Mouse (Mus musculus): ENCODE results near the gene Itgb6. TPM values are rescaled to one million over a fixed set of nuclear protein-coding genes. Genes with fewer than 3 reads are reported as not detected.
A peak's percentile ranks its signal among the peaks of the same experiment; 100 is the strongest.

Itgb6 gene
- polyA plus RNA-seq, 1 experiment, result 17.2 TPM

DNA sequence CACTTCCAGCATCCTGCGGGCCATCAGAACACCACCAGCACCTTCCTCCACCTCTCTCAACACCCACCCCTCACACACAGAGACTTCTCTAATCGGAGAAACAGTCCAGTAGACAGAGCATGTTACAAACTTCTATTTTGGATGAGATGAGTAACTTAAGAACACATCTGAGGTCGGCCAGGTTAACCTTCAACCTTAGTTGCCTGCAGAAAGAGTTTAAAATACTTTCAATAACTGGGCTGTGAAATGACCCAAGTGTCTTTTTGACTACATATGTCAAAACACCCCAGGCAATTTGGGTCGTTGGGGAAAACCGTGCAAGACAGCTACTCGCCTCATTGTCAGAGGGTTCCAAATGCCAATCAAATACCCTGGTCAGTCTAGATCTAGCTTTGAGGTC, 10.0 kb downstream of the Itgb6 start:
- DNase-seq (ENCODE audit: low spot score), result no peak

DNA sequence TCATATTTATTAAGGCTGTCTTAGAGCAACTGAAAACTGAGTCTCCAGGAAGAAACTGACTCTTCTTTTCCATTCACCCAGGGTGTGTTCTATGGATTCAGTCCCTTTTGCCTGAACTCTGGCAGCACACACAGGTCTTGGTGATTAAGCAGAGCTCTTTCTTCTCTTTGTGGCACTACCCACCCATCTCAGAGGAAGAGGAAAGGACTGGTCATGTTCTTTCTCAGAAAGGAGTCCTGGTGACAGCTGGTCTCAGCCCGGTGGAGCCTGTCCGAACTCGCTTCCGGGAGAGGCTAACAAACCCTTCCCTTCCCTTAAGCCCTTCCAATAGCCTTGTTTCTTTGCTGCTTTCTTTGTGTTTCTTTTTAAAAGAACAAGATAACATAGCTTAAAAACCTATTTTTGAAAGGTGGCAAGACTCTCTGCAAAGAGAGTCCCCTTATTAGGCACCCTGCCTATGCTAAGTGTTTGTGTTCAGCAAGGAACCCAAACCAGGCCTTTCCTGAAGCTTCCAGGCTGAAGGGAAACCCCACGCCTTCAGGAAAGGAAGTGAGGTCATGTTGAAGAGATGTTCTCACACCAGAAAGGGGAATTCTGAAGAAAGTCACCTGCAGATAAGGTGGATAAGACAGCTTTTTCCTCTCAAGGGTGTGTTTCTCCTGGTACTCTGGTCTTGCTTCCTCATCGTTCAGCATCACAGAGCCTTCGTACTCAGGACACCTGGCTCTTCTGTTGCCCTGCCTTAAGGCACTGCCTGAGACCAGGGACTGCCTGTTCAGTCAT, 11.2 kb downstream of the Itgb6 start:
- DNase-seq (ENCODE audit: low spot score), result no peak

DNA sequence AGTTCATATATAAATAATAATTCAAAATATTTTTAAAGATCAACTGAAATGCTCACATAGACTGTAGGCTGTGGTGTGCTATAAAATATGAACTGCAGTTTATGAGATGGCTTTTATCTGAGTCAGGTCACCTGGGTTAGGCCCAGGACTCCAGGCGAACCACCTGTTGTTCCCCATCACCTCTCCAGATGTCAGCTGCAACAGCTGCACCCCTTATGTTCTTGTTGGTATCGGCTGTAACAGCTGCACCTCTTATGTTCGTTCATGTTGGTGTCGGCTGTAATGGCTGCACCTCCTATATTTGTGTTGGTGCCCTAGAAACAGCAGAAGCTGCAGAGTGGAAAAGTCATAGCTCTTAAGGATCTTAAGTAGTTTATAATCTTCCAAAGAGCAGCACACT, 12.1 kb downstream of the Itgb6 start:
- no peak for DNase-seq (ENCODE audit: low spot score)

DNA sequence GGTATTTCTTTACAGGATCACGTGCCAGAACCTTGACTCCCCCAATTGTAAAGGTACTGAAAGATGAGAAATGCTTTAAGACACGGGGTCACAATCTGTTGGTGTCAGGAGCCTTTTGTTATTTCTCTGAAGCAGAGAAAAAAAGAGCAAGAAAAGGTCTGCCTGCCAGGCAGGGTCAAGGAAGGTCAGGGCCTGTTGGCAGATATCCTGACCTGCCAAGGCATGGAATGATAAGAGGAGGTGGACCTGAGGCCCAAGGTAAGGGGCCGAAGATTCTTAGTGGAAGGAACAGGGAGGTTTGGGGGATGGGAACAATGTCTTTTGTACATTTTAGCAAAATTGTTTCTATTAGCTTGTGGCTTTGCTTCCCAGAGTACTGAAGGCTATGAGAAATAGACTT, 13.8 kb downstream of the Itgb6 start:
- DNase-seq (ENCODE audit: low spot score), result no peak

DNA sequence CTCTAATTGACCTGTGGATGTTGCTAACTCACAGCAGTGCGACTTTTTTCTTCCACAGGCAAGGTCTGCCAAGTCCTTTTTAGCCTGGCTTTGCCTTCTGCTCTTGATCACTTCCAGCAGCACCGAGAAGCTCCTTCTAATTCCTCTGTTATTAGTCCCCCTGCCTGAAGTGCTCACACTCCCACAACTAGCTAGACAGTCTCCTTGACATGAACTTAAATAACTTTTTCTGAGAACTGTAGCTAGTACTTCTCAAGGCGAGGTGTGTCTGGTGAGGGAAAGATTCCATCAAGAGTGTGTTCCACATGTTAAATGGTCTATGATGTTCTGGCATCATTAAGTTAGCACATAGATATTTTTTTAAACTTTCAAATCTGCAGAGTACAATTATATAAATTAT, 15.6 kb downstream of the Itgb6 start:
- no peak for DNase-seq (ENCODE audit: low spot score)

DNA sequence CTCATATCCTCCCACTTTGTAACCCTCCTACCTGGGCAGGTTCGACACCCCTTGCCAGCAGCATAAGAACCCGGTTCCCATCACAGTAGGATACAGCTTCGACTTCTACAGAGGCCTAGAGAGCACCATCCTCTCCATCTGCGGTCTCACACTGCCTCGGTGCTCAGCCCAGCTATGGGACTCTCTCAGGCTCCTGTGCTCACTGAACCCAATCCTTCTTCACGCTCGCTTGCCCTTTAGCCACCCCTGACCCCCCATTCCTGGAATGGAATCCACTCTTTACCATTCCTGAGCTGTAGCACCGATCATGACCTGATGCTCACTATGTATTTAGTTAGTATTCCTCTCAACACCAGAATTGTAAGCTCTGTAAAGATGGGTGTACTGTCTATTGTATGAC, 17.0 kb downstream of the Itgb6 start:
- DNase-seq (ENCODE audit: low spot score), result no peak

DNA sequence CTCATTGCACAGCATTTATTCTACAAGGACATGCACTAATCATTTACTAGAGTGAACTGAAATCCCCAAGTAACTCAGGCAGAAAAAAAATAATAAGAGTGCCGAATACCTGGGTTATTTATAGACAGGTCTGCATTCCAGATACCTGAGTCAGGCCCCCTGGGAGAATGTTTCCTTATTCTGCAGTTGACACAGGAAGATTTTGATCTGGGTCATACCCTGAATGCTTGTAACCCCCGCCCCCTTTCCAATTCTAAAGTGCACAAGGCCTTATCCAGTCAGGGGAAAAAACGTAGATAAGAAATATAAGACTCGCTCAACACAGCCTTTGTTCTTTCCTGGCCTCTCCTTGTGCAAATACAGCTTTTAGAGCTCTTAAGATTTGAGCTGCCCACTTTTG, 19.1 kb downstream of the Itgb6 start:
- no peak for DNase-seq (ENCODE audit: low spot score)

DNA sequence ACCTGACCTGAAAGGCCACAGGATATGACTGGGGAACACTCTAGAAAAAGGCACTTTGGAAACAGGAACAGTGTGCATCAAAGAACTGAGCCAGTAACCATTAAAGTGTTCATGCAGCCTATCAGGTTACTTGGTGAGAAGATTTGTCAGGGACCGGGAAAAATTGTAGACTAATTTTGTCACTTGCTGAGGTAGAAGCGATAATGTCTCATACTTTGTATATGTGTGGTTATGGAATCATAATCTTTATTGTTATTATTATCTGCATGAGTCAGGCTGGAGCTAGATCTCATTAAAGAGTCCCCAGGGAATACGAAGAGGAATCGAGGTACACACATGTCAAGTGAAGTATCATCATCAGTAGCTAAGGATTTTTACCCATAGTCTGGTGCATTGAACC, 21.5 kb downstream of the Itgb6 start:
- no peak for DNase-seq (ENCODE audit: low spot score)

DNA sequence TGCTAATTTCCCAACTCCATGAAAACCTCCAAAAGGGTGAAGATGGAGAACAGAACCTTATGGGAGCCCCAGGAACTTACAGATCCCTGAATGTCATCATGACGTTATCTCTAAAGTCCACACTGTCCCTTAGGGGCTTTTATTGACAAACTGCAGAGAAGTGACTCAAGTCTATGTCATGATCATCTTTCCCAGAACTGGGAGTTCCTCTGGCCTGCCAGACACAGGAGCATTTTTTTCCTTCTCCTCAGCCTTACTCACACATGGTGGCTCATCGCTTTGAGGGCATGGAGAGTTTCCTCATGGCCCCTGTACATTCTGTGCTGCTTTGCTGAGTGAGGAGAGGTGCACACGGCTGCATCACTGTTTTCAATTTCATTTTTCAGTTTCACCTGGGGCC, 22.4 kb downstream of the Itgb6 start:
- DNase-seq (ENCODE audit: low spot score), result no peak

DNA sequence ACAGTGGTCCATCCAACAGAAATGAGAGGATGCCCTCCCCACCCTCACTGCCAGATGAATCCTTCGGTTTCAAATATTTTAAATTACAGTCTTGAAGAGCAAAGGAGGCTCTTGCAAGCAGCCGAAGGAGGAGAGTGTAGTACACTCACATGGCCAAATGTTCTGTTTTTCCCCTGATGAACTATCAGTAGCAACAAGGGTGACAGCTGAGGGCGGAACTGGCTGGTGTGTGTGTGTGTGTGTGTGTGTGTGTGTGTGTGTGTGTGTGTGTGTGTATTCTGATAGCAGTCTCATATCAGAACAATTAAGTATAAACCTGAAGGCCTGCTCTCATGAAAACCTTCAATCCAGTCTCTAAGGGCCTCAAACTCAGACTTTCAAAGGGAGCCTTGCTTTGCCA, 22.9 kb downstream of the Itgb6 start:
- DNase-seq (ENCODE audit: low spot score), result no peak

DNA sequence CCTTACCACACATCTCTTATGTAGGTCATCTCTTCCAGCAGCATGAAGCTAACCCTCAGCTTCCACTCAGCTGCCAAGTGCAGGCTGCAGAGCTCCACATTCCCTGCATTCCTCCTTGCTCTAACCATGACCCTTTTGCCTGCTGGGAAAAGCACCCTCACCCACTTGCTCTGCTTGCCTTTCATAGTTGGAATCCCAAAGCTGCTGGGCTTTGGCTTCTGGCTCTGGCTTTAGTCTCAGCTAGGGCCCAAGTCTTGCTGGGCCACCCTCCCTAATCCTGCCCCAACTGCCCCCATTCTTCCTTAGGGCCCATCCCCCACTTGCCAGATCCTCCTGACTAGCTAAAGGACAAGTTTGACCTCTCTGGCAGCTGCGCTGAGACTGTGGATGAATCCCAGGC, 24.3 kb downstream of the Itgb6 start:
- no peak for DNase-seq (ENCODE audit: low spot score)

DNA sequence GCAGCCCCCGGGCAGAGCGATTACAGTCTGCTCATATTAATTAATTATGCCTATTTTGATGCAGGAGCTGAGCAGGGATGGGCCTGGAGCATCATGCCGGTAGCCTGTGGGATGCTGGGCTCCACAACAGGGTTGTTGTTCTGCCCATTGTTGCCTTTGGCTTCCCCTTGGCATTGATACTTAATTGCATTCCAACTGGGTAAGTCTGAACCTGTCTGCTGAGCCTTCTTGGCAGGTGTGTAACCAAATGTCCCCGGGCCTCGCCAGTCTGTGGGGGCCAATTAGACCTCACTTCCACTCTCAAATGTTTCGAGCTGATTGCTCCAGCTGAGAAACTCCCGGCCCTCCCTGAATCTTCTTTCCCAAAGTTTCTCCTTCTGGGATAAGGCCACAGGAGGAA, 24.9 kb downstream of the Itgb6 start:
- DNase-seq (ENCODE audit: low spot score), result no peak

DNA sequence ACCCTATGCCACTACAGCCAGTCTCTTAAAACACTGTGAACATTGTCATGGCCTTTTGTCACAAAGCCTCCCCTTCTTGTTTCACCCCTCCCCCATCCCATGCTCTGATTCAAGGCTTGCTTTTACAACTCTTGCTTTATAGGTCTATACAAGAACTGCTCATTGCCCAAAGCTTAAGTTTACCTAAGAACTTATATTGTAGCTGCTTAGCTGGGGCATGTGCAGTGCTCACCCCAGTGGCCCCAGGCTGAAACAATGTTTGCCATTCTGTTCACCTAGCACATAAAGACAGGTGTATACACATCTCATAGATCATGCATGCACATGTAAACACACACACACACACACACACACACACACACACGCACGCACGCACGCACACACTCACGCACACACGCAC, 25.9 kb downstream of the Itgb6 start:
- DNase-seq (ENCODE audit: low spot score), result no peak

DNA sequence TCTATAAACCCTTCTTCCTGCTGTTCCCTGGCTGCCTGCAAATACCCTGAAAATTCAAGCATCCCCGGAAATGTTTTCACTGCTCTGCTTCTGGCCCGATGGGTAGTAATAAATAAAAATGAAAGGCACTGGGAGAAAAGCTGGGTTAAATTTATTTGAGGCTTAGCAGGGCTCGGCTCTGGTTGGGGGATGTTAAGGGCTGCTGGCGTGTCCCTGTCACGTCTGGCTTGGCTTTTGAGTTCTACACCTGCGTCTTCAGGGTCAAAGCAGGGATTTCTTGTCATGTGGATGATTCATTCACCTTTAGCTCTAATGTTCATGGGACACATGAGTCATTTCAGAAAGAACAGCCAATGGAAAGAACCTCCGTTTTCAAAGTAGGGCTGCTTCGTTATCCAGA, 26.7 kb downstream of the Itgb6 start:
- DNase-seq (ENCODE audit: low spot score), result no peak

DNA sequence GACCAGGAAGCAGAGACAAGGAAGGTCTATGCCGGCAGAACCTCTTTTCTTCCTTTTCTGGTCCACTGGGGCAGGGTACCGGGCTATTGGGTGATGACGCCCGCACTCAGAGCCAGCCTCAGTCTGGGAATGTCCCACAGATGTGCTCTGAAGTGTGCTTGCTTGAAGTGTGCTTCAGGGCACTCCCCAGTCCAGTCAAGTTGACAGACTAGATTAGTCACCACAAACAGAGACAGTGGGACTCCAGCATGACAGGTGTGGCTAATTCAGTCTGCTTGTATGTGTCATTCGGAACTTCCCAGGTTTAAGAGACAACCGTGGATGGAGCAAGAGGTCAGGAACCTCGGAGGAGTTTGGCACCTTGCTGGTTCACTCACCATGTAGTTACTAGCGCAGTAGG, 27.9 kb downstream of the Itgb6 start:
- DNase-seq (ENCODE audit: low spot score), result no peak

DNA sequence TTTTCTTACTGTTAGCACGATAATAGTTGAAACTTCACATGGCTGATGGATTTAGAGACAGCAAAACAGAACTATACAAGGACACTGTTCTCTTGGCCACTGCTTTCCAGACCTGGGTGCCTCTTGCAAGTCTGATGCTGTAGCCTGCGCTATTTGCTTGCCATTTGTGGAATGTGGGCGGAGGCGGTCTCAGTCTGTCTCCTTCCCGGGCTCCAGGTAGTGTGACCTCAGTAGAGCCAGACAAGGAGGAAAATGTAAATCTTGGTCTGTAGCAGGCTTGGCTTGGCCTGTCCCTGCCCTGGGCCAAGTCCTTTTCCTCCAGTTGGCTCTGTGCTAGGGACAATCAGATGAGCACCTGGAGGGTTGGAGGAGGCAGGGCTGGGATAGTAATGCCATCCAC, 30.2 kb downstream of the Itgb6 start:
- DNase-seq (ENCODE audit: low spot score), result no peak

DNA sequence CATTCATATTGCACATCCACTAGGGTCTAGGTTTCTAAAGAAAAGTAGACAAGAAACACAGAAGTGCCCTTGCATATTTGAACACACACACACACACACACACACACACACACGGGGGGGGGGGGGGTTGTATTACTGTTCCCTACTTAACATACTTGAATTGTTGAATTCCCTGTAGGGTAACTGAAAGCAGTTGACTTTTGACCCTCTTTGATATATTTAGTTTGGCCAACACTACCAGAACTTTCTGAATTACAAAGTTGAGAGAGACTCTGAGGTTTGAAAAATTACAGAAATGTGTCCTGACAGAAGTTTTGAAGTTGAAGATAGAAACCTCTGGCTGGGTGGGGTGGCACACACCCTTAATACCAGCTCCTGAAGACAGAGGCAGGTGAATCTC, 32.2 kb downstream of the Itgb6 start:
- DNase-seq (ENCODE audit: low spot score), result no peak

DNA sequence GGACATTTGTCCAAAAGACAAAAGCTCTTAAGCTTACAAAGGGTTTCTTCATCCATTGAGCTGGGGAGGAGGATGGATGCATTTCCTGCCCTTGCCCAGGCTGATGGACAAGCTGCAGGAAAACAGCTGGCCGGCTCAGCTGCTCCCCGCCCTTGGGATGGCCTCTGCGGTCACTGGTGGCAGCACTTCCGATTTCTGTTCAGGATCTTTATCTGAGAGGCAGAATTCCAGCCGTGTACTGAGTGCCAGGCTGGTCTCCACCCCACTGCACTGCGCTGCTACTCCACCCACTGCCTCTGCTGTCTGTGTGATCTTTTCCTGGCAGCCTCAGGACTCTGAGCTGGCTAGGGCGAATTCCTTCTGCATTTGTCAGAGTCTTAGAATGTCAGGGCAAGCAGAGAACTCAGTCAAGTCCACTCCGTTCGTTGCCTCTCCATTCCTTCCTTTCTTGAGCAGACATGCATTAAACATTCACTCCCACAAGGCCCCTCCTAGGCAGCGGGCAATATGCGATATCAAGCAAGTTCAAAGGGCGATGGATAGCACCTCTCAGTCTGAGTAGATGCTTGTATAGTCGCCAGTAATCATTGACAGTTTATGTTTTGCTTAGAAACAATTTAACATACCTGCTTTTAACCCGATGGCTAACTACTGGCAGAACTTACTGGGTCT, 33.4 kb downstream of the Itgb6 start:
- DNase-seq (ENCODE audit: low spot score), result peak; percentile 35

DNA sequence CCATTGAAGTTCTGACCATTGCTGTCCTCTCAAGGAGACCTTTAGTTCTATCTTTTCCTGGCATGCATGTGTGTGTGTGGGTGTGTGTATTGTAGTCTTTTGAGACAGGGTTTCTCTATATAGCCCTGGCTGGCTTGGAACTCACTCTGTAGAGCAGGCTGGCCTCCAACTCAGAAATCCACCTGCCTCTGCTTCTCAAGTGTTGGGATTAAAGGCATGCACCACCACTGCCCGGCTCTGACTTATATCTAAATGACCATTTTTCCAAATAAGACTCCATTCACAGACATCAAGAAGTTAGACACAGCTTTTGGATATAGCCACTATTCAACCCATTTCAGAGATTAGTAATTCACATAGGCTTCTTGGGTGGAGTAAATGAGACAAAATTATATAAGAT, 34.3 kb downstream of the Itgb6 start:
- DNase-seq (ENCODE audit: low spot score), result no peak

DNA sequence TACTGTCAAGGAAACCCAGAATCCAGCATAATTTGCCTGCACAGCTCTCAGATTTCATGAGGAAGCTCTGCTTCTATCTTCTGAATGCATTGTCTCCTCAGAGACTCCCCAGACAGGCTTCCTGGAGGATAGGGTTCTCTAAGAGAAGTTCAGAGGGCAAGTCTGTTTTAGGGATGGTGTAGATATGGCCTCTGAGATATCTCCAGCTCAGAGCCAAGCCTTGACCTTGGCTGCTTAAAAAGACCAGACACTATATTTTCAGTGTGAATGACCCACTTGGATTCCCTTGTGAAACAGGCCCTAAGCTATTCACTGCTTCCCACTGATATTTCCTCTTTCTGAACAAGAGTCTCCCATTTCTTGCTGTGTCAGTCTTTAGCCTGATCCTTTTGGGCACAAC, 36.5 kb downstream of the Itgb6 start:
- DNase-seq (ENCODE audit: low spot score), result no peak

DNA sequence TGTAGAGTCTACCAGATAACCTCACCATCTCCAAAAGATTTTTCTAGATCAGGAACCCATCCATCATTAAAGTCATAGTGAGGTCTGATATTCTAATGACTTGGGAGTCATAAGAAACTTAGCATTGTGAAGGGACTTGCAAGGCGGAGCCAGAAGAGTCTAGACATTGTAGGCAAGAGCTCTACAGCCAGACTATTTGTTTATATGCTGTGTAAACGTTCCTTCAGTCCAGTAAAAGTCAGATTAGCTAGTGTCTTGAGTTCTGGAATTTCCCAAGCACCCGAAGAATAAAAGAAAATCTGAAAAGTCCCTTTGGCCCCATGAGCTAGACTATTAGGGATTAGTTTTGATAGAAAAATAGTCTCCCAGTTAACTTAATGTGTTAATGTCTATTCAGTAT, 38.3 kb downstream of the Itgb6 start:
- no peak for DNase-seq (ENCODE audit: low spot score)

DNA sequence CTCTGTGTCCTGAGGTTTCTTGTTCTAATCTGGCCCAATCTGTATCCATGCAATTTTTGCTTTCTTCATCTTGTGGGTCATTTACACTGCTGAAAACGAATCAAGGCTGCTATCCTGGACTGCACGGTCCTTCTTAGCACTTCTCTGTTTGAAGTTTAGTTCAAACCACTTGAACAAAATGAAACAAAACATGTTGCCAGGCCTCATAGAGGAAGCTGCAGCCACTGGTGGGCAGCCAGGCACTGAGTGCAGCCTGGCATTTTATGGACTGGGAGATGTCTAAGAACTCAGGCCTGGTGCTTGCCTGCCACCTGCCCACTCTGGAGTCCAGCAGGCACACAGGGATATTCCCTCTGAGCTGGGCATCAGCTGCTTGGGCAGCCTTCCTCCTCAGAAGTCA, 39.9 kb downstream of the Itgb6 start:
- no peak for DNase-seq (ENCODE audit: low spot score)

DNA sequence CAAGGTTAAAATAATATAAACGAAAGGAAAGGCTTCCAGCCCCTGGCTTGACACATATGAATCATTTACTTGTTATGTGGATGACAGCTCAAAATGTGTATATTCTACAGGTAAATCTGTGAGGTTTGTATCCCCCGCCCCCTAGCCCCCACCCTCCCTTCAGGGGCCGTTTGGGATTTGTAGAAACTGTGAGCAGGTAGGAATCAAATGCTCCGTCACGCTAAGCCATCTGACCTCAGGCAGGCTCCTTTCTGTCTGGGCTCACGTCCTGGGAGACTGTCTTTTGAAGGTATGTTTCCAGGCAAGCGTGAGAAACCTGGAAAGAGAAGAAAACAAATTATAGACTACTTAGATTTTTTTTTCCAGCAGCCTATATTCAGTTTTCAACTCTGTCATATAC, 48.0 kb downstream of the Itgb6 start:
- DNase-seq (ENCODE audit: low spot score), result no peak

Measured in urinary bladder, adult 2 months (tissue).